Mouse (Mus musculus): Measurements from ENCODE around the gene Fitm1. TPM values are rescaled to one million over a fixed set of nuclear protein-coding genes. Genes with fewer than 3 reads are reported as not detected.

Fitm1 gene
- polyA plus RNA-seq, 1 experiment from 2014 or later = 0.25 TPM

- H3K4me1 ChIP-seq = peaks cover 20% of the 10 kb centered on the region
- H3K9me3 ChIP-seq (replicated peaks) = no peaks in the 10 kb centered on the region
- WGBS = 1% methylated on average over 32 of the region's 32 CpGs
- H3K4me3 ChIP-seq = peak within 1 kb of the TSS; percentile 64
- peak; percentile 82 for DNase-seq (ENCODE audit: low spot score)
- peaks cover 27% of the 10 kb centered on the region for H3K36me3 ChIP-seq
- H3K27ac ChIP-seq (replicated peaks) = peak within 1 kb of the TSS; percentile 87
- H3K27me3 ChIP-seq (ENCODE audit: low read depth, poor library complexity, severe bottlenecking) = no peaks in the 10 kb centered on the region
These were observed 2.7 kb downstream of the Fitm1 start, which contains the start of gene Psme1 for GRCm38 (mm10) chr14:55577871-55578667. Gene Psme1 (plus strand): TSS chr14:55578123.

- DNase-seq (ENCODE audit: low spot score) = no peak
- Histone ChIP-seq H3K27ac (replicated peaks) (peak overlapping the region; percentile 87), H3K4me3 (peak overlapping the region; percentile 64), H3K36me3 (peaks cover 27% of the 10 kb centered on the region), H3K9me3 (replicated peaks) (no peaks in the 10 kb centered on the region), H3K4me1 (peaks cover 20% of the 10 kb centered on the region), H3K27me3 (ENCODE audit: low read depth, poor library complexity, severe bottlenecking) (peaks cover 5% of the 10 kb centered on the region)
- WGBS = 31% methylated on average over 6 of the region's 6 CpGs
These were observed 3.4 kb downstream of the Fitm1 start for GRCm38 (mm10) chr14:55578668-55579269.

GRCm38 (mm10) chr14:55579511-55580496, 4.4 kb downstream of the Fitm1 start:
- H3K4me3 ChIP-seq = no peak overlapping the region
- peaks cover 15% of the 10 kb centered on the region for H3K27me3 ChIP-seq (ENCODE audit: low read depth, poor library complexity, severe bottlenecking)
- H3K9me3 ChIP-seq (replicated peaks) = no peaks in the 10 kb centered on the region
- peaks cover 25% of the 10 kb centered on the region for H3K4me1 ChIP-seq
- 83% methylated on average over 23 of the region's 23 CpGs for WGBS
- no peak for DNase-seq (ENCODE audit: low spot score)
- no peak overlapping the region for H3K27ac ChIP-seq (replicated peaks)
- H3K36me3 ChIP-seq = peaks cover 27% of the 10 kb centered on the region

- DNase-seq (ENCODE audit: low spot score) = no peak
- WGBS = 96% methylated on average over 16 of the region's 16 CpGs
- H3K4me3 ChIP-seq = no peak overlapping the region
These were observed 5.3 kb downstream of the Fitm1 start for GRCm38 (mm10) chr14:55580731-55581130.

GRCm38 (mm10) chr14:55581981-55582681, 6.7 kb downstream of the Fitm1 start:
- Histone ChIP-seq H3K27ac (replicated peaks) (no peak overlapping the region), H3K4me1 (peaks cover 30% of the 10 kb centered on the region), H3K27me3 (ENCODE audit: low read depth, poor library complexity, severe bottlenecking) (peaks cover 17% of the 10 kb centered on the region), H3K9me3 (replicated peaks) (no peaks in the 10 kb centered on the region), H3K4me3 (no peak overlapping the region), H3K36me3 (peaks cover 31% of the 10 kb centered on the region)
- WGBS = 82% methylated on average over 9 of the region's 9 CpGs
- no peak for DNase-seq (ENCODE audit: low spot score)

More at GRCm38 (mm10) chr14:55580731-55581130, 5.3 kb downstream of the Fitm1 start:
- H3K36me3 ChIP-seq = peaks cover 27% of the 10 kb centered on the region
- peaks cover 17% of the 10 kb centered on the region for H3K27me3 ChIP-seq (ENCODE audit: low read depth, poor library complexity, severe bottlenecking)
- H3K4me1 ChIP-seq = peaks cover 30% of the 10 kb centered on the region
- no peak overlapping the region for H3K27ac ChIP-seq (replicated peaks)
- H3K9me3 ChIP-seq (replicated peaks) = no peaks in the 10 kb centered on the region

GRCm38 (mm10) chr14:55584303-55584701, 8.9 kb downstream of the Fitm1 start:
- Histone ChIP-seq H3K36me3 (peaks cover 52% of the 10 kb centered on the region), H3K4me1 (peaks cover 15% of the 10 kb centered on the region), H3K9me3 (replicated peaks) (no peaks in the 10 kb centered on the region), H3K27me3 (ENCODE audit: low read depth, poor library complexity, severe bottlenecking) (peaks cover 17% of the 10 kb centered on the region), H3K27ac (replicated peaks) (peak overlapping the region; percentile 79), H3K4me3 (peak overlapping the region; percentile 68)
- 40% methylated on average over 5 of the region's 5 CpGs for WGBS
- no peak for DNase-seq (ENCODE audit: low spot score)

- peaks cover 17% of the 10 kb centered on the region for H3K27me3 ChIP-seq (ENCODE audit: low read depth, poor library complexity, severe bottlenecking)
- H3K27ac ChIP-seq (replicated peaks) = peak within 1 kb of the TSS; percentile 79
- WGBS = 2% methylated on average over 43 of the region's 43 CpGs
These were observed 9.5 kb downstream of the Fitm1 start, which contains the start of gene Emc9 for GRCm38 (mm10) chr14:55584702-55585565. Gene Emc9 (minus strand): TSS chr14:55585302.

GRCm38 (mm10) chr14:55585566-55585960, 10.1 kb downstream of the Fitm1 start:
- Histone ChIP-seq H3K27ac (replicated peaks) (no peak overlapping the region), H3K4me3 (peak overlapping the region; percentile 68; the same call in 1 of the 2 replicates), H3K36me3 (peaks cover 43% of the 10 kb centered on the region), H3K9me3 (replicated peaks) (no peaks in the 10 kb centered on the region), H3K4me1 (peaks cover 24% of the 10 kb centered on the region), H3K27me3 (ENCODE audit: low read depth, poor library complexity, severe bottlenecking) (peaks cover 17% of the 10 kb centered on the region)
- no peak for DNase-seq (ENCODE audit: low spot score)
- WGBS = 65% methylated on average over 6 of the region's 6 CpGs

More at GRCm38 (mm10) chr14:55584702-55585565, 9.5 kb downstream of the Fitm1 start, which contains the start of gene Emc9:
- peaks cover 18% of the 10 kb centered on the region for H3K4me1 ChIP-seq
- H3K36me3 ChIP-seq = peaks cover 49% of the 10 kb centered on the region
- H3K9me3 ChIP-seq (replicated peaks) = no peaks in the 10 kb centered on the region
- peak; percentile 69 for DNase-seq (ENCODE audit: low spot score)
- peak within 1 kb of the TSS; percentile 68 for H3K4me3 ChIP-seq

- WGBS = 91% methylated on average over 2 of the region's 2 CpGs
- Histone ChIP-seq H3K4me3 (no peak overlapping the region), H3K36me3 (peaks cover 37% of the 10 kb centered on the region), H3K27ac (replicated peaks) (no peak overlapping the region), H3K4me1 (peaks cover 30% of the 10 kb centered on the region), H3K27me3 (ENCODE audit: low read depth, poor library complexity, severe bottlenecking) (peaks cover 17% of the 10 kb centered on the region), H3K9me3 (replicated peaks) (no peaks in the 10 kb centered on the region)
- DNase-seq (ENCODE audit: low spot score) = no peak
These were observed 10.7 kb downstream of the Fitm1 start for GRCm38 (mm10) chr14:55586149-55586548.

GRCm38 (mm10) chr14:55589271-55589670, 13.9 kb downstream of the Fitm1 start:
- H3K9me3 ChIP-seq (replicated peaks) = no peaks in the 10 kb centered on the region
- peaks cover 48% of the 10 kb centered on the region for H3K4me1 ChIP-seq
- peaks cover 34% of the 10 kb centered on the region for H3K36me3 ChIP-seq
- H3K4me3 ChIP-seq = peak overlapping the region; percentile 18; the same call in 1 of the 2 replicates
- peaks cover 7% of the 10 kb centered on the region for H3K27me3 ChIP-seq (ENCODE audit: low read depth, poor library complexity, severe bottlenecking)
- no peak overlapping the region for H3K27ac ChIP-seq (replicated peaks)
- WGBS = 89% methylated on average over 5 of the region's 5 CpGs
- DNase-seq (ENCODE audit: low spot score) = no peak

Measured in midbrain, embryonic 10.5 days (tissue).